Mouse (Mus musculus) erythroblast, embryonic 14.5 days (primary cell): Measurements from ENCODE around the gene Dhx57. TPM values are rescaled to one million over a fixed set of nuclear protein-coding genes. Genes with fewer than 3 reads are reported as not detected.
"Not testable (repeated sequence)": the region's sequence is repeated elsewhere in the genome, so short reads cannot be mapped to it uniquely, and the experiment has no call there.

Experiments
- H3K27me3 ChIP-seq: 2 replicates; pipeline ENCODE4 v1.6.1; 2012; ENCODE audit warnings: inconsistent platforms; ENCODE audit not compliant: control insufficient read depth
- H3K36me3 ChIP-seq: 2 replicates; pipeline ENCODE4 v1.6.1; 2012; ENCODE audit warnings: mild to moderate bottlenecking, inconsistent platforms; ENCODE audit not compliant: control insufficient read depth
- H3K4me1 ChIP-seq: 2 replicates; pipeline ENCODE4 v1.6.1; 2012; ENCODE audit warnings: inconsistent platforms; ENCODE audit not compliant: control insufficient read depth
- H3K4me3 ChIP-seq: replicated peaks from 2 replicates; pipeline ENCODE3; 2012; ENCODE audit warnings: moderate library complexity, mild to moderate bottlenecking, inconsistent platforms
- H3K9me3 ChIP-seq: 2 replicates; pipeline ENCODE4 v1.6.1; 2012; ENCODE audit warnings: low read length, inconsistent platforms, mixed read lengths; ENCODE audit not compliant: control insufficient read depth
- GATA1 ChIP-seq: IDR thresholded peaks from 2 replicates; pipeline ENCODE4 v1.6.1; 2012; ENCODE audit warnings: low read length, inconsistent platforms, mixed read lengths
- TAL1 ChIP-seq: IDR thresholded peaks from 3 replicates; pipeline ENCODE4 v1.6.1; 2012; ENCODE audit warnings: low read length, inconsistent platforms, mixed read lengths
- polyA plus RNA-seq: library from polyadenylated mRNA; stranded (reverse); fragments of >175 nt; gene quantifications from 2 replicates; pipeline ENCODE4 v1.2.3, GENCODE M21; 2012

The Dhx57 gene
- polyA plus RNA-seq, 1 experiment: 0.24 TPM

- H3K4me1 ChIP-seq: no peaks in the 10 kb centered on the region
- H3K36me3 ChIP-seq: no peaks in the 10 kb centered on the region
- H3K27me3 ChIP-seq: no peaks in the 10 kb centered on the region
- H3K4me3 ChIP-seq: no peak within 1 kb of the TSS
- TF ChIP-seq TAL1: no peak
- TF ChIP-seq GATA1: no peak
- H3K9me3 ChIP-seq: no peaks in the 10 kb centered on the region
Measured at GRCm38 (mm10) chr17:80307251-80307650, 17.0 kb upstream of the Dhx57 start, which contains the start of gene Arhgef33. TSS of gene Arhgef33 (plus strand) at chr17:80307407.

GRCm38 (mm10) chr17:80298844-80299243, 8.6 kb upstream of the Dhx57 start:
- H3K9me3 ChIP-seq: no peaks in the 10 kb centered on the region
- H3K4me3 ChIP-seq: no peak overlapping the region
- H3K27me3 ChIP-seq: no peaks in the 10 kb centered on the region
- TF ChIP-seq TAL1 (no peak), GATA1 (no peak)
- H3K36me3 ChIP-seq: no peaks in the 10 kb centered on the region
- no peaks in the 10 kb centered on the region for H3K4me1 ChIP-seq

- Histone ChIP-seq H3K36me3 (no peaks in the 10 kb centered on the region), H3K4me1 (peaks cover 2% of the 10 kb centered on the region), H3K27me3 (no peaks in the 10 kb centered on the region), H3K9me3 (no peaks in the 10 kb centered on the region), H3K4me3 (no peak overlapping the region)
- TF ChIP-seq TAL1: no peak
- TF ChIP-seq GATA1: no peak
Measured at GRCm38 (mm10) chr17:80295258-80295657, 5.0 kb upstream of the Dhx57 start.

GRCm38 (mm10) chr17:80291148-80291547, 872 bp upstream of the Dhx57 start:
- no peak for TF ChIP-seq GATA1
- no peak for TF ChIP-seq TAL1
- Histone ChIP-seq H3K4me3 (no peak overlapping the region), H3K36me3 (no peaks in the 10 kb centered on the region)

GRCm38 (mm10) chr17:80289280-80290073, 799 bp downstream of the Dhx57 start:
- Histone ChIP-seq H3K9me3 (no peaks in the 10 kb centered on the region), H3K4me3 (peak overlapping the region; percentile 90), H3K4me1 (peaks cover 20% of the 10 kb centered on the region), H3K27me3 (no peaks in the 10 kb centered on the region), H3K36me3 (no peaks in the 10 kb centered on the region)
- TF ChIP-seq GATA1 (no peak), TAL1 (no peak)

More at GRCm38 (mm10) chr17:80291148-80291547, 872 bp upstream of the Dhx57 start:
- H3K9me3 ChIP-seq: no peaks in the 10 kb centered on the region
- no peaks in the 10 kb centered on the region for H3K27me3 ChIP-seq
- peaks cover 20% of the 10 kb centered on the region for H3K4me1 ChIP-seq

GRCm38 (mm10) chr17:80288012-80288411, 2.3 kb downstream of the Dhx57 start:
- no peaks in the 10 kb centered on the region for H3K27me3 ChIP-seq
- H3K36me3 ChIP-seq: no peaks in the 10 kb centered on the region
- H3K4me3 ChIP-seq: no peak overlapping the region
- no peak for TF ChIP-seq GATA1
- TF ChIP-seq TAL1: no peak
- peaks cover 20% of the 10 kb centered on the region for H3K4me1 ChIP-seq
- no peaks in the 10 kb centered on the region for H3K9me3 ChIP-seq

GRCm38 (mm10) chr17:80284446-80284845, 5.8 kb downstream of the Dhx57 start:
- H3K4me1 ChIP-seq: peaks cover 13% of the 10 kb centered on the region
- H3K9me3 ChIP-seq: no peaks in the 10 kb centered on the region
- H3K4me3 ChIP-seq: no peak overlapping the region
- peaks cover 5% of the 10 kb centered on the region for H3K36me3 ChIP-seq
- TF ChIP-seq TAL1 (no peak), GATA1 (no peak)
- no peaks in the 10 kb centered on the region for H3K27me3 ChIP-seq

GRCm38 (mm10) chr17:80279340-80280070, 10.8 kb downstream of the Dhx57 start:
- TF ChIP-seq GATA1: no peak
- TF ChIP-seq TAL1: no peak
- Histone ChIP-seq H3K4me1 (no peaks in the 10 kb centered on the region; the same call in 1 of the 2 replicates), H3K36me3 (peaks cover 20% of the 10 kb centered on the region), H3K9me3 (no peaks in the 10 kb centered on the region), H3K27me3 (no peaks in the 10 kb centered on the region), H3K4me3 (no peak overlapping the region)

GRCm38 (mm10) chr17:80278255-80278654, 12.0 kb downstream of the Dhx57 start:
- Histone ChIP-seq H3K9me3 (no peaks in the 10 kb centered on the region), H3K4me1 (no peaks in the 10 kb centered on the region), H3K36me3 (peaks cover 24% of the 10 kb centered on the region), H3K4me3 (no peak overlapping the region), H3K27me3 (no peaks in the 10 kb centered on the region)
- no peak for TF ChIP-seq GATA1
- no peak for TF ChIP-seq TAL1

GRCm38 (mm10) chr17:80270622-80271021, 19.7 kb downstream of the Dhx57 start:
- not testable (repeated sequence) for H3K9me3 ChIP-seq, H3K4me1 ChIP-seq, H3K4me3 ChIP-seq, H3K27me3 ChIP-seq
- peaks cover 44% of the 10 kb centered on the region for H3K36me3 ChIP-seq
